18 mouse cellular contexts compared by ENCODE assay signal in genomic region chr11:36893061-36893460, GRCm38 (mm10).
"Had no signal": no experiment of that assay in that cellular context is flagged by ENCODE, and none has a peak within 500 bp of the region (broad histone marks: within the 10 kb centered on the region; RNA-seq: fewer than 3 reads in every experiment).

No protein-coding gene starts in this region.

- H3K36me3 ChIP-seq: limb, embryonic 12.5 days; liver, embryonic 13.5 days; lung, embryonic 15.5 days; neural tube, embryonic 15.5 days; stomach, embryonic 15.5 days had no signal

- H3K9me3 ChIP-seq: limb, embryonic 12.5 days; liver, embryonic 13.5 days; lung, embryonic 15.5 days; neural tube, embryonic 15.5 days; stomach, embryonic 15.5 days had no signal

- H3K27ac ChIP-seq: kidney, postnatal 0 days; layer of hippocampus, adult 2 months; left cerebral cortex, adult 2 months; limb, embryonic 12.5 days; liver, embryonic 13.5 days; lung, embryonic 15.5 days; neural tube, embryonic 15.5 days; stomach, embryonic 15.5 days had no signal

- H3K27me3 ChIP-seq: limb, embryonic 12.5 days; liver, embryonic 13.5 days; lung, embryonic 15.5 days; neural tube, embryonic 15.5 days; stomach, embryonic 15.5 days had no signal

- DNase-seq: kidney, adult 9 months; kidney, postnatal 36 days; liver; liver, embryonic 13.5 days; liver, postnatal 0 days; midbrain, embryonic 14.5 days; retina, postnatal 1 day; right cerebral cortex, postnatal 4 days; thymus, adult 2 months; thymus, postnatal 36 days had no signal

- H3K4me3 ChIP-seq: layer of hippocampus, adult 2 months; left cerebral cortex, adult 2 months; limb, embryonic 12.5 days; liver, embryonic 13.5 days; lung, embryonic 15.5 days; myocyte; neural tube, embryonic 15.5 days; stomach, embryonic 15.5 days had no signal

- H3K4me1 ChIP-seq: limb, embryonic 12.5 days; liver, embryonic 13.5 days; lung, embryonic 15.5 days; stomach, embryonic 15.5 days had no signal
